Mouse (Mus musculus) embryonic facial prominence, embryonic 15.5 days (tissue): ENCODE measurements at regions not wholly inside any gene's neighbourhood (a gene's known extent, or its start where the extent isn't known, plus 50 kb on each side); places are given as distances from the start of the nearest gene placed in this dataset.
"Not testable (repeated sequence)": the region's sequence is repeated elsewhere in the genome, so short reads cannot be mapped to it uniquely, and the experiment has no call there.

Source experiments
- ATAC-seq: fragments of 200-750 bp; cut with Nextera tagmentation; 2 replicates; pipeline ENCODE4 v1.8.0; 2017; ENCODE audit warnings: low read depth, moderate TSS enrichment; ENCODE audit not compliant: insufficient number of reproducible peaks, low FRiP score, low TSS enrichment
- H3K27ac ChIP-seq: fragments of 300-500 bp; sonication (generic); replicated peaks from 2 replicates; pipeline ENCODE4 v1.5.1; 2015; ENCODE audit warnings: mild to moderate bottlenecking, inconsistent platforms
- H3K27me3 ChIP-seq: fragments of 300-500 bp; sonication (generic); 2 replicates; pipeline ENCODE4 v1.6.1; 2015; ENCODE audit warnings: inconsistent platforms
- H3K36me3 ChIP-seq: fragments of 300-500 bp; sonication (generic); 2 replicates; pipeline ENCODE4 v1.6.1; 2015; ENCODE audit warnings: mild to moderate bottlenecking, inconsistent platforms
- H3K4me1 ChIP-seq: fragments of 300-500 bp; sonication (generic); 2 replicates; pipeline ENCODE4 v1.6.1; 2015; ENCODE audit warnings: inconsistent platforms
- H3K4me2 ChIP-seq: fragments of 300-500 bp; sonication (generic); replicated peaks from 2 replicates; pipeline ENCODE4 v1.6.1; 2015; ENCODE audit warnings: mild to moderate bottlenecking, inconsistent platforms
- H3K4me3 ChIP-seq: fragments of 300-500 bp; sonication (generic); replicated peaks from 2 replicates; pipeline ENCODE4 v1.5.1; 2015; ENCODE audit warnings: mild to moderate bottlenecking, inconsistent platforms
- H3K9ac ChIP-seq: fragments of 300-500 bp; sonication (generic); 2 replicates; pipeline ENCODE4 v1.6.1; 2015; ENCODE audit warnings: inconsistent platforms
- H3K9me3 ChIP-seq: fragments of 300-500 bp; sonication (generic); replicated peaks from 2 replicates; pipeline ENCODE4 v1.6.1; 2016; ENCODE audit warnings: inconsistent platforms
- WGBS: fragments of 180-500 bp; shearing (Covaris S2); methylation state at CpG from one replicate; pipeline ENCODE4 v1.1.7; 2015; 5-methylcytosine and 5-hydroxymethylcytosine counted together

GRCm38 (mm10) chr6:6387571-6387970 is 170.6 kb upstream of the Slc25a13 start:
- Histone ChIP-seq H3K4me1 (no peaks in the 10 kb centered on the region), H3K4me3 (no peak overlapping the region), H3K4me2 (no peak overlapping the region), H3K27me3 (peaks cover 10% of the 10 kb centered on the region; the same call in 1 of the 2 replicates), H3K9ac (no peak overlapping the region), H3K27ac (no peak overlapping the region), H3K36me3 (no peaks in the 10 kb centered on the region), H3K9me3 (no peaks in the 10 kb centered on the region)
- no peak for ATAC-seq
- 68% methylated on average over 5 of the region's 5 CpGs for WGBS

DNA sequence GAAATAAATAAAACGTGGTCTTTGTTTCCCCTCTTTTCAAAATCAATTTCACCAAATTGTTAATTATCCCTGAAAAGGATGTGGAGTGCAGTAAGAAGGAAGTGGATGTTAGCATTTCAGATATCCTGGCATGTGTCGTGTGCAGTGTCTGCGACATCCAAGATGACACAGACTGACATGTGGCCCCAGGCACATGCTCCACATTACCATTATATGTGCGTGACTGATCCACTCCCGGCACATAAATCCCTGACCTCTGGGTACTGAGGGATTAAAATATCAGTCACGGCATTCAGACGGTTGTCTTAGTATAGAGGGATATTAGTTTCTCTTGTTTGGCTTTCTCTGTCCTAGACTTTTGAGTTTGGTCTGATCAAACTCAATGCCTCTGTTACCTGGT is 168.0 kb upstream of the Slc25a13 start:
- no peak overlapping the region for H3K27ac ChIP-seq
- no peaks in the 10 kb centered on the region for H3K4me1 ChIP-seq
- H3K36me3 ChIP-seq, result no peaks in the 10 kb centered on the region
- H3K9ac ChIP-seq, result no peak overlapping the region
- no peak overlapping the region for H3K4me2 ChIP-seq
- no peak for ATAC-seq
- peaks cover 10% of the 10 kb centered on the region; the same call in 1 of the 2 replicates for H3K27me3 ChIP-seq
- H3K9me3 ChIP-seq, result no peaks in the 10 kb centered on the region
- H3K4me3 ChIP-seq, result no peak overlapping the region
- 36% methylated on average over 7 of the region's 7 CpGs for WGBS

GRCm38 (mm10) chr6:6384441-6384840 is 167.5 kb upstream of the Slc25a13 start:
- no peak for ATAC-seq
- WGBS, result 67% methylated on average over 6 of the region's 6 CpGs
- H3K4me3 ChIP-seq, result no peak overlapping the region
- peaks cover 10% of the 10 kb centered on the region; the same call in 1 of the 2 replicates for H3K27me3 ChIP-seq
- H3K27ac ChIP-seq, result no peak overlapping the region
- H3K4me2 ChIP-seq, result no peak overlapping the region
- no peaks in the 10 kb centered on the region for H3K36me3 ChIP-seq
- H3K9ac ChIP-seq, result no peak overlapping the region
- H3K4me1 ChIP-seq, result no peaks in the 10 kb centered on the region
- H3K9me3 ChIP-seq, result no peaks in the 10 kb centered on the region

- Histone ChIP-seq H3K27ac (no peak overlapping the region), H3K4me2 (no peak overlapping the region), H3K27me3 (peaks cover 4% of the 10 kb centered on the region; the same call in 1 of the 2 replicates), H3K4me1 (no peaks in the 10 kb centered on the region), H3K9me3 (no peaks in the 10 kb centered on the region), H3K36me3 (no peaks in the 10 kb centered on the region), H3K9ac (no peak overlapping the region), H3K4me3 (no peak overlapping the region)
- ATAC-seq, result no peak
- WGBS, result 76% methylated on average over 3 of the region's 3 CpGs
Measured at GRCm38 (mm10) chr6:6372421-6372820, 155.4 kb upstream of the Slc25a13 start.

GRCm38 (mm10) chr6:6371444-6372093 is 154.6 kb upstream of the Slc25a13 start:
- Histone ChIP-seq H3K9me3 (no peaks in the 10 kb centered on the region), H3K4me3 (no peak overlapping the region), H3K9ac (no peak overlapping the region), H3K4me2 (no peak overlapping the region), H3K27me3 (peaks cover 4% of the 10 kb centered on the region; the same call in 1 of the 2 replicates), H3K36me3 (no peaks in the 10 kb centered on the region), H3K27ac (no peak overlapping the region), H3K4me1 (no peaks in the 10 kb centered on the region)
- no peak for ATAC-seq
- 69% methylated on average over 5 of the region's 5 CpGs for WGBS

- no peaks in the 10 kb centered on the region for H3K36me3 ChIP-seq
- H3K4me2 ChIP-seq, result peak overlapping the region; percentile 28
- ATAC-seq, result no peak
- 0 out of 2 replicates have a peak, but pooled peaks cover 8% of the 10 kb centered on the region for H3K4me1 ChIP-seq
- H3K9me3 ChIP-seq, result no peaks in the 10 kb centered on the region
- peaks cover 4% of the 10 kb centered on the region; the same call in 1 of the 2 replicates for H3K27me3 ChIP-seq
- H3K27ac ChIP-seq, result no peak overlapping the region
- no peak overlapping the region for H3K9ac ChIP-seq
- 19% methylated on average over 4 of the region's 4 CpGs for WGBS
- 0 out of 2 replicates have a peak overlapping the region, but pooled peaks have one; percentile 4 for H3K4me3 ChIP-seq
Measured at GRCm38 (mm10) chr6:6364037-6364436, 147.1 kb upstream of the Slc25a13 start.

DNA sequence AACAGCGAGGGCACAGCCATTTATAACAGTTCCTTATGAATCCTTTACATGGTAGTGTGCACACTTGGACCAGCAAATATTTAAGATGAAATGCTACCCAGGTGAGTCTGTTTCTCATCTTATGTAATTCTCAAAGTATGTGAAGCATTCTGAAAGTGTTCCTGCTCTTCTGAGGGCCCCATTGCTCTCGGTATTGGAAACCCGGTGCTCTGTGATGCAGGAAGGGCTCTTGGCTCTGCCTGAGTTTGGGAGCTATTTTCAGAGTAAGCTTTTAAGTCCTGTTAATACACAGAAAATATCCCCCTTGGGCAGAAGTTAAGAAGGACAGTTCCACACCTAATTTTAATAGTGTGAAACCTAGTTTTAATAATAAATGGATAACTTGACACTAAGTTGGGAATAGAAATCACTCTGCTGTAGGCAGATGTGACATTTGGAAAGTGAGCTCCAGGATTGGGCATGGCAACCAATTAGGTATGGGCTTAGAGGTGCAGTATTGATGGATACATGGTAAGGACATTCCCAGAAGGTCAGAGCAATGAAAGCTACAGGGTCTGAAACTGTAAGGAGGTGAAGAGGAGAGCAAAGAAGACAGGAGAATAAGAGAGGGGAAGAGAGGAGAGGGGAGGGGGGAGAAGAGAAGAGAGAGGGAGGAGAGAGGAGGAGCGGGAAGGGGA is 145.8 kb upstream of the Slc25a13 start:
- no peak for ATAC-seq
- H3K27me3 ChIP-seq, result peaks cover 5% of the 10 kb centered on the region; the same call in 1 of the 2 replicates

GRCm38 (mm10) chr6:6361181-6361580 is 144.2 kb upstream of the Slc25a13 start:
- H3K9ac ChIP-seq, H3K4me2 ChIP-seq, H3K4me3 ChIP-seq, H3K36me3 ChIP-seq, H3K27ac ChIP-seq, H3K4me1 ChIP-seq, H3K9me3 ChIP-seq, ATAC-seq, H3K27me3 ChIP-seq: not testable (repeated sequence)

More for the DNA sequence above, 145.8 kb upstream of the Slc25a13 start:
- WGBS, result 42% methylated on average over 4 of the region's 4 CpGs
- H3K27ac ChIP-seq, result no peak overlapping the region
- no peaks in the 10 kb centered on the region for H3K9me3 ChIP-seq
- H3K4me3 ChIP-seq, result no peak overlapping the region
- no peaks in the 10 kb centered on the region for H3K36me3 ChIP-seq
- H3K9ac ChIP-seq, result no peak overlapping the region
- no peak overlapping the region for H3K4me2 ChIP-seq
- H3K4me1 ChIP-seq, result 0 out of 2 replicates have a peak, but pooled peaks cover 8% of the 10 kb centered on the region

DNA sequence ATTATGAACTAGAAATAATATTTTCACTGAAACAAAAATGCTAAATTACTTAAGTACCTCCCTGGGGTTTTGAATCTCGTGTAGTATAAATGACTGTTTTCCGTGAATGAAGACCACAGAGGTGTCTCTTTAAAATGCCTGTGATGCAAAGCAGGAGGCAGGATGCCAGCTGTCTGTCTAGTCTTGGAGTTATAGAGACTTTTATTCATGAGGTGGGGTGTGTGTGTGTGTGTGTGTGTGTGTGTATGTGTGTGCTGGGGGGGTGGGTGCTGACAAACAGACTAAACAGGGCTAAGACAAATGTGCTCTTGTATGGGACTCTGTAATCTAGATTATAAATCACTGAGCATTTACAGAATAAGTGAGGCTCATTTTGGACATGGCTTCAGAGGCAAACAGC is 140.5 kb upstream of the Slc25a13 start:
- ATAC-seq, result no peak
- no peaks in the 10 kb centered on the region for H3K36me3 ChIP-seq
- H3K4me2 ChIP-seq, result no peak overlapping the region
- peaks cover 8% of the 10 kb centered on the region; the same call in 1 of the 2 replicates for H3K27me3 ChIP-seq
- H3K4me1 ChIP-seq, result 0 out of 2 replicates have a peak, but pooled peaks cover 3% of the 10 kb centered on the region
- H3K4me3 ChIP-seq, result no peak overlapping the region
- H3K9me3 ChIP-seq, result no peaks in the 10 kb centered on the region
- no peak overlapping the region for H3K27ac ChIP-seq
- H3K9ac ChIP-seq, result no peak overlapping the region
- 34% methylated on average over 2 of the region's 2 CpGs for WGBS

- 51% methylated on average over 6 of the region's 6 CpGs for WGBS
- no peaks in the 10 kb centered on the region for H3K36me3 ChIP-seq
Measured at GRCm38 (mm10) chr6:6356967-6357366, 140.0 kb upstream of the Slc25a13 start.

GRCm38 (mm10) chr6:6335251-6335650 is 118.3 kb upstream of the Slc25a13 start:
- Histone ChIP-seq H3K4me3 (no peak overlapping the region), H3K36me3 (no peaks in the 10 kb centered on the region), H3K27me3 (peaks cover 5% of the 10 kb centered on the region; the same call in 1 of the 2 replicates), H3K27ac (no peak overlapping the region), H3K9ac (no peak overlapping the region), H3K4me2 (no peak overlapping the region), H3K4me1 (no peaks in the 10 kb centered on the region), H3K9me3 (no peaks in the 10 kb centered on the region)
- 40% methylated on average over 8 of the region's 8 CpGs for WGBS
- no peak; the same call in 1 of the 2 replicates for ATAC-seq

More at GRCm38 (mm10) chr6:6356967-6357366, 140.0 kb upstream of the Slc25a13 start:
- Histone ChIP-seq H3K9me3 (no peaks in the 10 kb centered on the region), H3K4me3 (no peak overlapping the region), H3K4me1 (0 out of 2 replicates have a peak, but pooled peaks cover 3% of the 10 kb centered on the region), H3K27ac (no peak overlapping the region), H3K4me2 (no peak overlapping the region), H3K27me3 (peaks cover 8% of the 10 kb centered on the region; the same call in 1 of the 2 replicates), H3K9ac (no peak overlapping the region)
- ATAC-seq, result no peak
